ENCODE assay signal across 20 mouse cellular contexts in genomic region chr11:47810307-47810706, GRCm38 (mm10).
DNase-seq lines count a peak whose midpoint lies in the region; ATAC-seq lines count a peak whose summit lies in the region.
"Had no signal": no experiment of that assay in that cellular context is flagged by ENCODE, and none has a peak within 500 bp of the region (broad histone marks: within the 10 kb centered on the region; RNA-seq: fewer than 3 reads in every experiment).

No protein-coding gene starts in this region.

- peak; percentile 62; the same call in 1 of the 2 replicates for ATAC-seq in frontal cortex, adult (ENCODE audit: low TSS enrichment)
- ATAC-seq: activated CD4-positive, CD25-positive, alpha-beta regulatory T cell, adult 4 months; CD4-positive, CD25-positive, alpha-beta regulatory T cell, adult 4 months; forebrain, embryonic 13.5 days; forebrain, embryonic 15.5 days; forebrain, postnatal 0 days; Patski had no signal

- no peak for DNase-seq in frontal cortex, postnatal 10 days (ENCODE audit: low spot score in 2 of 2)
- DNase-seq in brain, adult 2 months (ENCODE audit: low read depth, low spot score): peak; percentile 63
- DNase-seq in telencephalon, adult 2 months (ENCODE audit: low read depth, low spot score): peak; percentile 21
- DNase-seq in left cerebral cortex, postnatal 36 days (ENCODE audit: low spot score in 2 of 2): no peak
- DNase-seq: adrenal gland, adult 8-10 months; adrenal gland, postnatal 14 days; adrenal gland, postnatal 36 days; B cell, adult 2 months; cerebellum, adult 11-12 months; cerebellum, adult 2 months; cerebellum, adult 9-10 months; cerebellum, postnatal 10 days; cerebellum, postnatal 25 days; forebrain, postnatal 0 days had no signal

- intact Hi-C loops in left cerebral cortex, postnatal 36 days (cut with DNase I): no loop called here

Comparison
In these comparisons a context has a peak if more than half of its experiments do, and no peak if none do; other contexts are left out.
1. DNase-seq: peak in brain, adult 2 months (single experiment) and telencephalon, adult 2 months (single experiment); none in frontal cortex, postnatal 10 days (0 of 2) and left cerebral cortex, postnatal 36 days (0 of 2).